Mouse (Mus musculus) sigmoid colon, adult 10 weeks (tissue): ENCODE data around the gene Aaas. TPM values are rescaled to one million over a fixed set of nuclear protein-coding genes. Genes with fewer than 3 reads are reported as not detected.

Experiments
- polyA plus RNA-seq: library from polyadenylated mRNA; stranded (reverse); fragments of 350-450 nt; fragmentation: Illumina TruSeq; extraction: RNeasy Lipid Tissue Mini Kit (QIAGEN cat#74804); gene quantifications from one replicate; pipeline ENCODE4 v1.2.3, GENCODE M21; 2014; ENCODE audit warnings: low read depth, low replicate concordance

Aaas gene
- polyA plus RNA-seq = 3.3 TPM

DNA sequence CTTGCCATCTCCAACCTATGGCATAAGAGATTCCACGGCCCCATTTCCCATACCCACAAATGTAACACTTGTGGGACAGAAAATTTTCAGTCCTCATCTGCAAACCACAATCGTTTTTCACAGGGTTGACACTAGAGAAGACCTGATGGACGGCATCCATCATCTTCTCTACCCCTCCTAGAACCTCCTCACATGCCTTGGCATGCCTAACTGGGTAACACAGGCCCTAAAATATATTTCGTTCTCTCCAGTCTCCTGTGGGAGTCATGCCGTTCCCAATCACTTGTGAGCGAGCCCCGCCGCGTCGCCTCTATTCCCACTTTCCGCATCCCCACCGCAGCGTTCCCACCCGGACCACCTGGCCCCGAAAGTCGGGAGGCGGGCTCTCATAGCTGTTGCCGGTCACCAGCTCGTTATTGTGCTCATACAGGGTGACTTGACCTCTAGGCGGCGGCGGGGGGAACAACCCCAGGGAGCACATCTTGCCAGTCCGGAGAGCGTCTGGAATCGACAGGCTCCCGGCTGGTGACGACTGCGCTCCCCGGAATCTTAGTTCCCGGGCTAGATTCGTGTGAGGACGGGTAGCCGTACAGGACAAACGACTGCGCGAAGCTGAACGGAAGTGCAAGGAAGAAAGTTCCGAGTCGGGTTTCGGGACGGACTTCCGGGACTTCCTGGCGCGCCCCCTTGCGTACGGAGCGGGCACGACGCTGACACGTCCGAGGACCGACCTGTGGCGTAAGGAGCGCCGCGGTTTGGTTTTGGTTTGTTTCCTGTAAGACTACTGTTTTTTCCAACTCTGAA lies at the start of gene Aaas:
TSS of gene Aaas (minus strand) at position 634 of the 804 bp plus-strand sequence.

DNA sequence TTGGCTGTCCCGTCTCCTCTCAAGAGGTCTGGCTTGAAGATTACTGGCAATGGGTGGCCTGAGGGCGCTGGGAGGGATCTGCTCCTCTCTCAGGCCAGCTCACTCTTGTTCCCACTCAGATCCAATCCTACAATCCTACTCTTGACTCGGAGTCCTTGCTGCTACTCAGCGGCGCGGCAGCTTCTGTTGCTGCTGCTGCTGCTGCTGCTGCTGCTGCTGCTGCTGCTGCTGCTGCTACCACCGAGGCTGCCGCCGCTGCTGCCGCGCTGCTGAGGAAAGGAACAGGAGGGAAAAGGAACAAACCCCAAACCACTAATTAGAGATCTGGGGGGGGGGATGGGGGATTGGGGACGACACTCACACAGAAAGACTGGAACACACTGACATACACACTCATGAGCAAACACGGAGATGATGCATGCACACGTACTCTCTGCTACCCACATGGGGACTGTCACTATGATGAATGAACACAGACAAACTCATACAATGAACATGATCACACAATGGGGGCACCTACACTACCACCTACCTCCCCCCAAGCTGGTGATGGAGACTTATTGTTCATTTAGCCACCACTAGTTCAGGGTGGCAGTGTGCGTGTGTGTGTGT lies 16.3 kb upstream of the Aaas start, which contains the start of gene Sp7:
TSS of gene Sp7 (minus strand) at position 450 of the 612 bp plus-strand sequence.

DNA sequence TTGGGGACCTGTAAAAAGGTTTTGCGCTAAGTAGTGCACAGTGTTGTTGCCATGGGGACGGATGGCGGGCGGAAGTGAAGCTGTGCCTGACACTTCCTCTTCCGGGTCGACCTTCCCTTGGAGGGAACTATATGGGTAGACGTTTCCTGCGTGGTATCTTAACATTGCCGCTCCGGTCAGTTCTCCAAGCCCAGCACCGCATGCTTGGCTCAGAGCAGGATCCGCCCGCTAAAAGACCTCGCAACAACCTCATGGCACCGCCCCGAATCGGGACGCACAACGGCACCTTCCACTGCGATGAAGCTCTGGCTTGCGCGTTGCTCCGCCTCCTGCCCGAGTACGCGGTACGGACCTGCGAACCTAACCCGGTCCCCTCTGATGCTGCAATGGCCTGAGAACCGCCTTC lies 19.0 kb downstream of the Aaas start, which contains the start of gene Myg1:
TSS of gene Myg1 (plus strand) at position 100 of the 406 bp plus-strand sequence.

DNA sequence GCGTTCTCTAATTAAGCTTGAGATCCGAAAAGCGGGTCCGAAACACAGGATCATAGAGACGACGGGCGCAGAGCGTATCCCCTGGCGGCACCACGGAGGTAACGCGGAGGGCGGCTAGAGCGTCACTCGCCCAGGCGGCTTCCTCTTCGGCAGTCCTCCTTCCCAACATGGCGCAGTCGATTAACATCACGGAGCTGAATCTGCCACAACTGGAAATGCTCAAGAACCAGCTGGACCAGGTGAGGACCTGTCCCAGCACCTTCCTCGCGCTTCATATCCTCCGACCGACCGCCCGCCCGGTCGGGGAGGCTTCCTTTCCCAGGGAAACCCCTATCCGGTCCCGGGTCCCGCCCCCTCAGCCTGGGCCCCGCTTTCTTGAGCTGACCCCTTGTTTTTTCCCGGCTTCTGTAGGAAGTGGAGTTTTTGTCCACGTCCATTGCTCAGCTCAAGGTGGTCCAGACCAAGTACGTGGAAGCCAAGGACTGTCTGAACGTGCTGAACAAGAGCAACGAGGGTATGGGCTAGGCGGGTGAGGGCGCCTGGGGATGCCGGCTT lies 24.5 kb downstream of the Aaas start, which contains the start of gene Pfdn5:
TSS of gene Pfdn5 (plus strand) at position 95 of the 555 bp plus-strand sequence.

DNA sequence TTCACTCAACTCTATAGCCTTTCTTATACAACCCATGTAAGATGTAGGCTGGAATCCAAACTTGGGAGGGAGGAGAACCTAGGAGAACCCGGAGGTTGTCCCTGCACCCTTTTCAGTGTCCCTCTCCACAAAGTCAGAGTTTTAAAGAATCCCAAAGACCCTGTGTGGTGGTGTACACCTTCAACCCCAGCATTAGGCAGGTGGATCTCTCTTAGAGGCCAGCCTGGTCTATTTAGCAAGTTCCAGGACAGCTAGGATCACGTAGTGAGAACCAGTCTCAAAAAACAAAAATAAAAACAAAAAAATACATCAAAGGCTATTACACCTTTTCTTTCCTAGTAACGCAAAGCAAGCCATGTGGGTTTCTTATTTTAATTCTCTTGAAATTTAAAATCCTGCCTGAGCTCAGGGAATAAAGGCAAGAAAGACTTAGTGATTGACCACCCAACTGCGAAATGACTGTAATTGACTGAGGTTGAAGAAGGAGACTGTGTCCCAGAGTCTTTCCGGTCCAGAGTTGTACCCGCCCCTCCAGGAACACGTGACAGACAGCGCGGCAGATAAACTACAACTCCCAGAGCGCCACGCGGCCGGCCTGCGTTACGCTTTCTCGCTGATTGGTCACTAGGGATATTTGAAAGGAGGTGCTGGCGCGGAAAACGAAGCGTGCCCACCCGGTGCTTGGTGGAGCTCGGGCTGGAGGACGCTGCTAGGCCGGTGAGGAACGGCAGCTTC lies 54.8 kb downstream of the Aaas start, which contains the start of gene Espl1:
TSS of gene Espl1 (plus strand) at position 634 of the 735 bp plus-strand sequence.

Other genes starting within 250 kb of the Aaas start
- gene Spryd3, start 214.5 kb downstream of the Aaas start, polyA plus RNA-seq = 1.5 TPM
- gene Igfbp6, start 206.4 kb downstream of the Aaas start, polyA plus RNA-seq = 0.41 TPM
- 0.32 TPM for gene Soat2, start 200.2 kb downstream of the Aaas start, polyA plus RNA-seq
- gene Zfp740, start 147.5 kb downstream of the Aaas start, polyA plus RNA-seq = 47.3 TPM
- gene Csad, start 146.0 kb downstream of the Aaas start, polyA plus RNA-seq = 18.2 TPM
- gene Itgb7, start 118.8 kb downstream of the Aaas start, polyA plus RNA-seq = 0.47 TPM
- 3.6 TPM for gene Rarg, start 93.3 kb downstream of the Aaas start, polyA plus RNA-seq
- gene Gm9918, start 80.2 kb downstream of the Aaas start, polyA plus RNA-seq = not detected
- 0.66 TPM for gene Mfsd5, start 71.3 kb downstream of the Aaas start, polyA plus RNA-seq
- gene Espl1, start 54.5 kb downstream of the Aaas start, polyA plus RNA-seq = 0.13 TPM
- gene Pfdn5, start 24.7 kb downstream of the Aaas start, polyA plus RNA-seq = 39.0 TPM
- 8.4 TPM for gene Myg1, start 19.1 kb downstream of the Aaas start, polyA plus RNA-seq
- not detected for gene Sp7, start 16.4 kb upstream of the Aaas start, polyA plus RNA-seq
- 124 TPM for gene Sp1, start 55.4 kb upstream of the Aaas start, polyA plus RNA-seq
- gene Amhr2, start 94.6 kb upstream of the Aaas start, polyA plus RNA-seq = not detected
- gene Prr13, start 108.3 kb upstream of the Aaas start, polyA plus RNA-seq = 196 TPM
- gene Pcbp2, start 119.8 kb upstream of the Aaas start, polyA plus RNA-seq = 677 TPM
- not detected for gene Gm10337, start 153.0 kb upstream of the Aaas start, polyA plus RNA-seq
- 1.5 TPM for gene Map3k12, start 166.3 kb upstream of the Aaas start, polyA plus RNA-seq
- 2.9 TPM for gene Tarbp2, start 167.4 kb upstream of the Aaas start, polyA plus RNA-seq
- 0.95 TPM for gene Npff, start 174.2 kb upstream of the Aaas start, polyA plus RNA-seq